Mouse (Mus musculus) lung, postnatal 25 days (tissue): ENCODE measurements around the gene Zfp593.
A peak's percentile ranks its signal among the peaks of the same experiment; 100 is the strongest.

ENCODE experiments used
- DNase-seq: peaks from one replicate; pipeline ENCODE4 v3.0.0; 2022; ENCODE audit warnings: low spot score

Gene Zfp593

DNA sequence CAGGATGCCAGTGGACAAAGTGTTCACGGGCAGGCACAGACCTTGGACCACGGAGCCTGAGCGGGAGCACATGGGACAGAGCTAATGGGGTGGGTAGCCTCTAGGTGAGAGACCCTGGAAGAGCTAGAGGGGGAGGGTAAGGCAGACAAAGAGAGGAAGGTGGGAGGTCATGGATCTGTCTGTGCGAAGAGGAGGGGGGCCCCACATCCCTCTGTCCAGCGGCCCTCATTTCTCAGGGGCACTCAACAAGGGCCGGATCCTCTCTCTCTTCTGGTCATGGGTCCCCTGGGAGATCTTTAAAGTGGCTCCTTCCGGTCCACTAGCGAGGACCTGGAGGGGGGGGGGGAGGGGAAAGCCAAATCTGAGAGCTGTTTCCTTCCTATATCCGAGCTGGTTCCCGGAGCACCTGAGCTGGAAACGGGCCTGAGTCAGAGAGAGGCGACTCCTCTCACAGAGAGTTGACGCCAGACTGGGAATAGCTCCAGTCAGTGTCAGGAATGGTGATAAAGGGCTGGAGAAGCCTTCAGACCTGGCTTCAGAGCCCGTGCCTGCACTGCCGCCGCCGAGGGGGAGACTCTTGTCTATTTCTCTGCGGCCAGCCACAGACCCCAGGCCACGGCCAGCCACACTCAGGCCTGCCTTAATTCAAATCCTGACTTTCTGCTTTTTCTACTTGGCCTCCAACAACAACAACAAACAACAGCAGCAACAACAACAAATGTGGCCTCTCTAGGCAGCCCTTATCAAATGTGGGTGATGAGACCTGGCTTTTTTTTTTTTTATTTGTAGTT is 11.2 kb upstream of the Zfp593 start:
- no peak for DNase-seq

- DNase-seq: no peak
Measured at GRCm38 (mm10) chr4:134255854-134256253, 10.5 kb upstream of the Zfp593 start.

- DNase-seq: no peak
Measured at GRCm38 (mm10) chr4:134254835-134255234, 9.4 kb upstream of the Zfp593 start.

GRCm38 (mm10) chr4:134253722-134254324 is 8.4 kb upstream of the Zfp593 start, which contains the start of gene Grrp1:
Gene Grrp1 (minus strand): TSS chr4:134254106.
- no peak for DNase-seq

DNA sequence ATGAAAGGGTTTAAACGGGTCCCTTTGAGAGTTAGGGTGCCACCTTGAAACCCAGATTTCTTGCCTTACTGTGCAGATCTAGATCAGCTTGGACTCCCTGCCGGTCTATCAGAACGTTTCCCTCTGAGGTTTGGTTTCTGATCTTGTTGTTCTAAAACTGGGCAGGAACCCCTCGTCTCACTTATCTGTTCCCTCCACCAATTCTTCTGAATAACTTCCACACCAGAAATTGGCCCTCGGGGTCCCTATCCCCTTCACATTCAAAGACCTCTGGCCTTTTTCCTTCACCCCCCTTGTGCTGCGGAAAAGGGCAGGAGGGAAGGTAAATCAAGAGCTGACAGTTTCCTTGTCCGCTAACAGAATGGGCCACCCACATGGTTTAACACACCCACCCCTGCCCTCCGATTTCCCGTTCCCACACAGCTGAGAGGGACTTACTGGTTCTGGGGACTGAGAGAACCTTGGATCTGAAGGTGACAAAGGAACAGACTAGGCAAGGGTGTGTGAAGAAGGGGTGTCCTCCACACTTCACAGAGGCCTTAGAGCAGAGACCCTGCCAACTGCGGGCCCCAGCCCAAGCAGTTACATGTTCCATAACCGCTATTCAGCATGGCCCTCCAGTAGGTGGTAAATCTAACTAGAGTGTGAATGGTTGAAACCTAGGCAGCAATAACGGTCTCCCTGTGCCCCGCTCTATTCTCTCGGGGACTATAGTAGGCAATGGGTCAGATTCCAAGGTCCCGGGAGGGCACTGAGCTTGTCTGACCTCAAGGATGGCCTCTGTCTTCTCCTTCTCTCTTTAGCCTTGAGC is 7.7 kb upstream of the Zfp593 start:
- DNase-seq: no peak

GRCm38 (mm10) chr4:134252131-134252910 is 6.9 kb upstream of the Zfp593 start:
- DNase-seq: no peak

DNA sequence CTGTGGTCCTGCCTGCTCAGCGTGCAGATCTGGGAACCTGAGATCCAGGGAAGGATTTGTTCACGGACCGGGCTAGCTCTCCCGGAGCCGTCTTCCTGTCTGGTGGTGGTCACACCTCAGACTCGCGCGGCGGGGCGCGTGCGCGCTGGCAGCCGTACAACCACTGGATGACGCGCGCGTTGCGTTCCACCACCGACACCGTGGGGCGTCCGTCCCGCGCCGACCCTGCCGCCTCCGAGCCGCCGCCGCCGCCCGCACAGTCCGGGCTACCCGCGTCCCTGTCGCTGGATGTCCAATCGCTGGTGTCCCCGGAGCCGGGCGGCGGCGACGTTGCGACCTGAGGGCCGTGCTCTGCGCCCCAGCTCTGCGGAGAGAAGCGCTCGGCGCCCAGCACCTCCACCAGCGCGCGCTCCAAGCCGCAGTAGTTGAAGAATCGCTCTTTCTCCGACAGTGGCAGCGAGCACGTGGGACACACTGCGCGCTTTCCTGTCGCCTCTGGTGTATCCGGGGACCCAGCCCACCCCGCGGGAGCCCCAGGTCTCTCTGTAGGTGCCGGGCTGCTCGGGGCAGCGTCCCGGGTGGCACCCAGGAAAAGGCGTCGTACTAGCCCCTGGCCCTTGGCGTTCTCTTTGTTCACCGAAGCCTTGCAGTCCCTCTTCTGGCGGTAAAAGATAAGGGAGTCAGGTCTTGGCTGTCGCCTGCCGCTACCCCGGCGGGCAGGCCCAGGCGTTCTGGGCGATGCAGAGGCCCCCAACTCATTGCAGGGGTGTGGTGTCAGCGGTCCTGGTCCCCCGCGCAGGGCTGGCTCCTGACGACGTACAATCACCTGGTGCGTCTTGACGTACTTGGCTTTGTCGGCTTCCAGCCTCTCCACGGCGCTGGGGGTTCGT is 6.1 kb upstream of the Zfp593 start:
- no peak for DNase-seq

DNA sequence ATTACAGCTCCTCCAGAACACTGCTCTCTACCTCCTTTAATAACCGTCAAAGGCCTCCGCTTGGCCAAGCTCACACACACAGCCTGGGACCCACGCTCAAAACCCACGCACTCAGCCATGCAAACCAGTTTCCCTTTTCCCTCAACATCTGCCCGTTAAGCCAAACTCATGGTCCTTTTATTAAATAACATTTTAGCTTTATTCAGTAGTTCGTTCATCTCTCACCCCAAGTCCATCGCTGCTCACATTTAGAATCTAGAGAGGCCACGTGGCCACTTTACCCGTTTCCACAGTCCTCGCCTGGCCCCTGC is 5.5 kb upstream of the Zfp593 start:
- no peak for DNase-seq

DNA sequence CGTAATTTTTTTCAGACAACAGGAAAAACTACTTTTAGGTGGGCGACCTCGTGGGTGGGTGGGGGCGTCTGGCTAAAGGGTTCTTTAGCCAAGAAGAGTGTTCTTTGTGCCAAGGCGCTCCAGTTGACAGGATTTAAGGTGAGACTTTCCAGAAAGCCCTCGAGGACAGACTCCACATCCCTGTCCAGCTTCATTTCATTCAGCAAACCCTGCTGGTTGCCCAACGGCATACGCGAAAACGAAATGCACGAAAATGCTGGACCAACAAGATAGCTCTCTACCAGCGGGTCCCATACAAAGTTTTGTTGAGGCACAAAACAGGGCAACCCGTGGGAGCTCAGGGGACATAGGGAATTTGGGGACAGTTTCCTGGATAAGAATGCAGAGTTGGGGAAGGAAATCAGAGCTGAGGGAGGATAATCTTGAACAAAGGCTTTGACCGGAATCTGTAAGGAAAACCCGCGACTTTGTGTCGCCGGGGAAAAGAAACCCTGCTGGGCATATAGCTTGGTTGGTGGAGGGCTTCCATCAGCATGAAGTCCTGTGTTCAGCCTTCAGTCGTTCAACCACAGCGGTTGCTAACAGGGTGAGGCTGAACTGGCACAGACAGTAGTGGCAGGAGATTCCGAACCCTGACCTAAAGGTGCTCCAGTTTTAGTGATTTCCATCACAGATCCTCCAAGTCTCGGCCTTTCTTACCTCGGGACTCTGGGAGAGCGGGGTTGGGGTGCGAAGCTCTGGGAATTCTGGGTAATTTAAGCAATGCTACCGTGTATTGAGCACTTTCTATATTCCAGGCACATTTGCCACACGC is 4.9 kb upstream of the Zfp593 start:
- no peak for DNase-seq

- DNase-seq: no peak
Measured at GRCm38 (mm10) chr4:134249651-134250050, 4.3 kb upstream of the Zfp593 start.

GRCm38 (mm10) chr4:134246719-134247258 is 1.4 kb upstream of the Zfp593 start, which contains the start of gene Gm30191:
Gene Gm30191 (plus strand): TSS chr4:134246935.
- DNase-seq: no peak

GRCm38 (mm10) chr4:134246256-134246655 is 864 bp upstream of the Zfp593 start:
- DNase-seq: no peak

DNA sequence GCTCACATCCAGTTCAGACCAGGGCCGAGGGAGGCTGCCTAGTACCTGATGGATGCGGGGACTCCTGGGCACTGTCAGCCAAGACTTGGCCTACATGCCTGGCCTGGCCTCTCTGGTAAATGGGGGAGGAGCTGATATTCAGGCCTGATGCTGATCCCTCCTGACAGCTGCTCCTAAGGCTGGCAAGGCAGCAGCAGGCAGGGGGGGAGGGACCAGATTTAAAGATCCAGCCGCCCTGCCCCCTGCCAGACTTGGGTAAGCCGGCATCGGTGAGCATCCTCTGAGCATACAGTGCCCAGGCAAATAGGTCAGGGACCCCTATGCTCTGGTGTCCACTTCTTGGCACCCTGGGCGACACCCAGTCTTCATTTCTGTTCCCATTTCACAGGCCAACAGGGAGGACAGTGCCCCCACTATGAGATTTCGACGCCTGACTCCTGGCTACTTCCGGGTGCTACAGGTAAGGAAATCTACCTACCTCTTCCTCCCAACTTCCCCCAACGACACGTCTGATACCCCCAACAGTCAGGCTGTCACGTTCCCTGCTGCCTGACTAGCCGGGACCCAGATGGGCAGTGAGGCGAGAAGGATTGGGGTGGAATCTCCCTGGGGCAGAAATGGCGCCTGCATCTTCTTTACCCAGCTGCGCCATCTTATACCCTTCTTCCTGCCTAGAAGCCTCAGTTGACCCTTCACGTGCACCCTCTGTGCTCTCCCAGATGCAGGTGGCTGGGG is 1.7 kb downstream of the Zfp593 start, which contains the start of gene E130218I03Rik:
TSS of gene E130218I03Rik (plus strand) at position 147 of the 735 bp plus-strand sequence.
- no peak for DNase-seq

DNA sequence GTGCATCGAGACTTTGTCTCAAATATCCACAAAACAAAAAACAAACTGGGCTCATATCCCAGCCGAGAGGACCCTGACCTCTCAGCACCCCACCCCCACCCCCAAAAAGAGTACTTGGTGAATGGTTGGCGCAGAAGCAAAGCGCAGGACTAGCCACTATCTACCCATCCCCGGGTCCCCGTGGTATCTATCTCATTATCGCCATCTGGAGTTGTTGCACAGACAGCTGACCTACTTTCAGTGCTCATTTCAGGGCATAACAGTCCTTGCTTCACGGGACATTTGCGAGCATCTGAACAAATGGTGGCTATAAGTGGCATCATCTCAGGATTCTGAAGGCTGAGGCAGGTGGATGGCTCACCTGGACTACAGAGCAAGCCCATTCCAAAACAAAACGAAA is 6.7 kb downstream of the Zfp593 start:
- no peak for DNase-seq

- peak; percentile 95 for DNase-seq
Measured at GRCm38 (mm10) chr4:134238279-134238651, 7.1 kb downstream of the Zfp593 start, which contains the start of gene Cnksr1. Gene Cnksr1 (minus strand): TSS chr4:134238399.

GRCm38 (mm10) chr4:134237582-134238278 is 7.7 kb downstream of the Zfp593 start:
- DNase-seq: no peak

- DNase-seq: no peak
Measured at GRCm38 (mm10) chr4:134234876-134235275, 10.5 kb downstream of the Zfp593 start.

GRCm38 (mm10) chr4:134230431-134230830 is 15.0 kb downstream of the Zfp593 start:
- DNase-seq: no peak
